Mouse (Mus musculus) embryo, embryonic 11 days (tissue): Measurements from ENCODE around the gene Prkd1.

Source experiments
- DNase-seq: peaks from one replicate; pipeline ENCODE4 v3.0.0-alpha.2; 2015

Prkd1 gene

GRCm38 (mm10) chr12:50314634-50315033, 334.3 kb downstream of the Prkd1 start:
- DNase-seq: peak; percentile 56

GRCm38 (mm10) chr12:50309276-50309675, 339.6 kb downstream of the Prkd1 start:
- DNase-seq: no peak

- DNase-seq: peak; percentile 73
Measured at GRCm38 (mm10) chr12:50301334-50301733, 347.6 kb downstream of the Prkd1 start.

- peak; percentile 6 for DNase-seq
Measured at GRCm38 (mm10) chr12:50296067-50296466, 352.8 kb downstream of the Prkd1 start.

- peak; percentile 32 for DNase-seq
Measured at GRCm38 (mm10) chr12:50295549-50295948, 353.3 kb downstream of the Prkd1 start.

- DNase-seq: peak; percentile 38
Measured at GRCm38 (mm10) chr12:50292834-50293233, 356.1 kb downstream of the Prkd1 start.
